Mouse (Mus musculus) ovary, postnatal 10 days (tissue): Measurements from ENCODE around the gene Scp2.

Experiments used
- DNase-seq: peaks from one replicate; pipeline ENCODE4 v3.0.0; 2022; ENCODE audit warnings: low spot score

Scp2 gene

GRCm38 (mm10) chr4:108018241-108018923, 126.4 kb downstream of the Scp2 start:
- no peak for DNase-seq

- no peak for DNase-seq
Observed at GRCm38 (mm10) chr4:108017839-108018238, 127.0 kb downstream of the Scp2 start.

- no peak for DNase-seq
Observed at GRCm38 (mm10) chr4:108016321-108016720, 128.5 kb downstream of the Scp2 start.

- no peak for DNase-seq
Observed at GRCm38 (mm10) chr4:108015067-108015765, 129.6 kb downstream of the Scp2 start.

GRCm38 (mm10) chr4:108014466-108014865, 130.3 kb downstream of the Scp2 start:
- DNase-seq = no peak

GRCm38 (mm10) chr4:108008541-108008940, 136.3 kb downstream of the Scp2 start:
- no peak for DNase-seq

- no peak for DNase-seq
Observed at GRCm38 (mm10) chr4:108007532-108008103, 137.2 kb downstream of the Scp2 start.

GRCm38 (mm10) chr4:108005328-108005727, 139.5 kb downstream of the Scp2 start:
- DNase-seq = no peak

- no peak for DNase-seq
Observed at GRCm38 (mm10) chr4:107999380-107999779, 145.4 kb downstream of the Scp2 start.

GRCm38 (mm10) chr4:107998641-107999332, 146.0 kb downstream of the Scp2 start:
- DNase-seq = no peak

- no peak for DNase-seq
Observed at GRCm38 (mm10) chr4:107996418-107996986, 148.3 kb downstream of the Scp2 start.

GRCm38 (mm10) chr4:107995727-107996126, 149.1 kb downstream of the Scp2 start:
- no peak for DNase-seq

GRCm38 (mm10) chr4:107995011-107995410, 149.8 kb downstream of the Scp2 start:
- DNase-seq = no peak
